Mouse (Mus musculus) kidney, adult 9 months (tissue): ENCODE measurements around the gene Lax1.
A peak's percentile ranks its signal among the peaks of the same experiment; 100 is the strongest.
"Not testable (repeated sequence)": the region's sequence is repeated elsewhere in the genome, so short reads cannot be mapped to it uniquely, and the experiment has no call there.

ENCODE experiments used
- DNase-seq: peaks from one replicate; pipeline ENCODE4 v3.0.0; 2022

Gene Lax1

DNA sequence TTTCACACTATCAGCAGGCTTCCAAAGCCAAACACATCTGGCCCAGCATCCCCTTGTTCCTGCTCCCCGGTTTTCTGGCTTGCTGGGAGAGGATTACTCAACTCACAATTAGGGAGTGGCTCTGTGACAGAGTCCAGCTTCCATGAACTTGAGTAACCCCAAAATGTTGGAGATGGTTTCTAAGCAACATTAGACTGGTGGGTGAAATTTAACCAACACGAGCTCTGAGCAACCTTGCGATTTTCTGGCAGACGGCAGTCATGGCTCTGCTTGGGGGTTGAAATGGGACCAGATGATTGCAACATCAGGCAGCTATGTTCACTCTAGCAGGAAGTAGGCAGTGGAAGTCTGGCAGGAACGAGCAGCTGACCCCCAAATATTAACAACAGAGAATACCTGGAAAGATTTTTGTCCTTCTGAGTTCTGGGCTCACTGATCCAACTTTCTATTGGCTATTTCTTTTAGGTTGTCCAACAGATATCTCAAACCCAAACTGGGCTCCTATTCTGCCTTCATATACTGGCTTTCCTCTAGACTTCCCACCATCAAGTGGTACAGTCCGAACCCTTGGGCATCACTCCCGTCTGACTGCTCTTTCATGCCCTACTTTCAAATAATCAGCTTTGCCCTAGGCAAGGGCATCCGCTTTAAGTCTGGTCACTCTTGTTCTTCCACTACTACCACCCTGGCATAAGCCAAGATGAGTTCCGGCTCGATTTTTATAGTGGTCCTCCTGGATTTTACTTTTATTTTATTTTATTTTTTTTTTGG, 4.0 kb downstream of the Lax1 start:
- DNase-seq = peak; percentile 92

DNA sequence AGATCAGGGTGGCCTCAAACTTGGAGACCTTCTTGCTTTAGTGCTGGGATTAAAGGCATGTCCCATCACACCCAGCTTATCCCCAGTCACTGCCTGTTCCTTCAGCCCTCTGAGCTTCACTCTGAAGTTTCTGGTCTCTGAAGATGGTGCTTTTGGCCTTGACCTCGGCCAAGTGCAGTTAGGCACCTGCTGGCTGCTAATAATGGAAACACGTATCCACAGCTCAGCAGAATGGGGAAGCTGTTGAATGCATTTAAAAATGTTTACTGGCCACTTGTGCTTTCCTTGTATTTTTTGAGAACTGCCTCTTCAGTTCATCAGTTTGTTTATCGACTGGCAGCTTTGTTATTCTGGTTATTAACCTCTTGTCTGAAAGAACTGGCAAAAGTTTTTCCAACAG, 18.1 kb downstream of the Lax1 start:
- DNase-seq = no peak

DNA sequence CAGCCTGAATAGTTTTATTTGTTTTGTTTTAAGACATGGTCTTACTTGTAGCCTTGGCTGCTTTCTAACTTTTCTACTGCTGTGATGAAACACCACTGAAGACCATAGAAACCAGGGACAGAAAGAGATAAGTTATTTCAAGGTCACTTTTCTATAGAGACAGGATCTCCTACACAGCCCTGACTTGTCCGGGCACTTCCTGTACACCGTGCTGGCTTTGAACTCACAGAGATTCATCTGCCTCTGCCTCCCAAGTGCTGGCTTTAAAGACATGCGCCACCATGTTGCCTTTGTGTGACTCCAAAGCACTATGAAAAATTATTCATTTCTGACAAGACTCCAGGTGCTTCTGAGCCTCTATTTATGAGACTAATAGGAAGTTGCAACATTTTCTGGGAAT, 18.6 kb downstream of the Lax1 start:
- no peak for DNase-seq

DNA sequence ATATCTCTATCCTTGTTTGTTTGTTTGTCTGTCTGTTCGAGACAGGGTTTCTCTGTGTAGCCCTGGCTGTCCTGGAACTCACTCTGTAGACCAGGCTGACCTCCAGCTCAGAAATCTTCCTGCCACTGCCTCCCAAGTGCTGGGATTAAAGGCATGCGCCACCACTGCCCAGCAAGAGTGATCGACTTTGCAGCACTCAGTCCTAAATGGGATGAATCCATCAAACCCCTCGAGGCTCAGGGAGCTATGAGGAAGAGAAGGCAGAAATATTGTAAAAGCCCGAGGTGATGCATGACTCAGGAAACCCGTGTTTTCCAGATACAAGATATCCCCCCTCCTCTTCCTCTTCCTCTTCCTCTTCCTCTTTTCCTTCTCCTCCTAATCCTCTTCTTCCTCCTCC, 19.1 kb downstream of the Lax1 start:
- DNase-seq = no peak

DNA sequence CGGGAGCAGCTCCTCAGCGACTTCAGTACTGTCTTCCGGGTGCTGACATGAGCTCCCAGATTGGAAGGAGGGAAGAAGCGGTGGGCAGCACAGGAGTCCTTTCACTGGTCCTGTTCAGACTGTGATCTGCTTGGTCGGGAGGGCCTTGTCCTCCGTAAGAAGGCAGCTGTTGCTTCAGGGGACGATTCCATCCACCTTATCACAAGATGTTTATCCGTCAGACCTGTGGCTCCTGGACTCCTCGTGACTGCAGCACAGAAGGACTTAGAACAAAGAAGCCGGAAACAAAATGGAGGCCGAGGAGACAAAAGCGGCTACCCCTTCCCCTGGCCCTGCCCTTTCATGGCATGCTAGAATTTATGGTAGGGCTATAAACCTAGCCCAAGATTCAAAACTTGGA, 19.7 kb downstream of the Lax1 start:
- no peak for DNase-seq

DNA sequence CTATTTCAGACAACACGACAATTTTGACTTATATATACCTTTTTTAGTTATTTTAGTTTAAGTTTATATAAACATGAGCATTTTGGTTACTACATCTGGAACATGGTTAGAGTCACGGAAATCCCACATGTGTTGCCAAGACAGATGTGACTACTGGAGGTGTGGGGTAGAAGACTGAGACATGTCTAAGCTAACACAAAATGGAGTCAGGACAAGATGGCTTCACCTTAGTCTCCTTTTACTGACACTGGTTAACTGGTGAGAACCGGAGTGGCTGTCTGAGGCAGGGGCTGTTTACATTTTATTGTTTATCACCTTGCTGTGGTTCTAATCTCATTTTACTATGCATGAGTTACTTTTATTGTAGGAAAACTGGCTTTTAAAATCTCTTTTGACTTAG, 21.3 kb downstream of the Lax1 start:
- no peak for DNase-seq

DNA sequence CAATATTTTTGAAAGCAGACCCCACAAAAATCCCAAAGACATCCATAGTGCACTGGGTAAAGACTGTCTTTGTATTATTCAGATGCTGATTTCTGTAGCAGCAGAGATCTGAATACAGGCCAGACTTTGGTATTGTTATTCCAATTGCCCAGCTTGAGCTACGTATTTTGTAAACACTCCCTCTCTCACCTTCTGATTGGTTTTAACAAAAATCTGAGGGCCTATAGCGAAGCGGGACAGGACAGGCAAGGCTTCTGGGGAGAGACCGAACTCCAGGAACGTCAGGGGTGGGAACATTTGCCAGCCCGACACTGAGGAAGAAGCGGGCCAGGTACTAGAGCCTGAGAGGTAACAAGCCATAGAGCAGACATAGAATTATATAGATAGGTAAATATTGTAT, 22.2 kb downstream of the Lax1 start:
- no peak for DNase-seq

DNA sequence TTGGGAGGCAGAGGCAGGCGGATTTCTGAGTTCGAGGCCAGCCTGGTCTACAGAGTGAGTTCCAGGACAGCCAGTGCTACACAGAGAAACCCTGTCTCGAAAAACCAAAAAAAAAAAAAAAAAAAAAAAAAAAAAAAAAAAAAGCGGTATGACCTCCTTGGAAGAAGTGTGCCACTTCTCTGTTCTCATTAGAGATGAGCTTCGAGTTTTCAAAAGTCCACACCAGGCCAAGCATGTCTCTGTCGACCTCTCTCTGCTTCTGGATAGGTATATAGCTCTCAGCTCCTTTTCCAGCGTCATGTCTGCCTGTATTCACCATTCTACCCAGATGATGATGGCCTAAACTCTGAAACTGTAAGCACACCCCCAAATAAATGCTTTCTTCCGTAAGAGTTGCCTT, 24.2 kb downstream of the Lax1 start:
- not testable (repeated sequence) for DNase-seq

DNA sequence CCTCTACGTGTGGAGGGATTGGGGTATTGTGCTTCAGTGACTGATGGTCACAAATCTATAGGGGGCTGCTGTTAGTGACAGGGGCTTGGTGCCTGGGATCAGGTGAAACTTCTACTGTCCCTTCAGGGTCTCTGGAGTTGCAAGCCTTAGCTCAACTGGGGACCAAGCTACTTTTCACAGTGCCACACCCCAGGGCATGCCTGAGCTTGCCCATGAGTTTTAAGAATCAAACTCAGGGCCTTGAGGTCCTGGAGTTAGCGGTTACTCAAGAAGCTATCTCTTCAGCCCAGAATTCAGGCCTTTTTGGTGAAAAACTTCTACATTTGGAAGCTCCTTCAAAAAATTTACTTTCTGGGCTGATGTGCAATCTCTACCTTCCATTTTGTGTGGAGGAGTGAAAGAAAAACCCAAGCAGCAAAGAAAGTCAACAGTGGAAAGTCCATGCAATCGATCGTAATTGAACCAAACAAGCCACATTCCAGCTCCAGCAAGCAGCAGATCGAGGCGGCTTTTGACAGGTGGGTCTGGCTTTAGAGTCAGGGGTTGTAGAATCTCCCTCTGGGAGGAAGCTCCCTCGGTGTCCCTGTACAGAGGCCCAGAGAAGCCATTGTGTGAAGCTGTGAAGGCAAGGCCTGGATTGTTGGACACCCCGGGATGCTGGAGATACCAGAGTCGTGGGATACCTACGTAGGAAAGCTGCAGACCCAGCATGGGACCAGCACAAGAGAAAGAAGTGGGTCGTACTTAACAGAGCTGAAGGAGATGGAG, 25.5 kb downstream of the Lax1 start:
- no peak for DNase-seq

DNA sequence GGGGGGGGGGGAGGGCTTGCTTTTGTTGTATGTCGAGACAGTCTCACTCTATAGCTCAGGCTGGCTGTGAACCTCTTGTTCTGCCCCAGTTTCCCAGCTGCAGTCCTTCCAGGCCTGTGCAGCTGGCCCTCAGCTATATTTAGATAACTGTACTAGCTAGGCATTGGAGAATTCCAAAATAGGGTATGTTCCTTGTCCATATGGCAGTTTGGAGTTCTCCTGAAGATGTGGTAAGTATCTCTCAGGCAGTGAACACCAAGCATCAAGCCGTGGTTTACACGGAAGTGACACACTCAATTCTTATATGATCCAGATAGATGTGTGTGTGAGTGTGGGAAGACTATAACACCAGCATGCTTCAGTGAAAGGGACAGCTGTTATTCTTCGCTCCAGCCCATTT, 26.5 kb downstream of the Lax1 start:
- DNase-seq = no peak

DNA sequence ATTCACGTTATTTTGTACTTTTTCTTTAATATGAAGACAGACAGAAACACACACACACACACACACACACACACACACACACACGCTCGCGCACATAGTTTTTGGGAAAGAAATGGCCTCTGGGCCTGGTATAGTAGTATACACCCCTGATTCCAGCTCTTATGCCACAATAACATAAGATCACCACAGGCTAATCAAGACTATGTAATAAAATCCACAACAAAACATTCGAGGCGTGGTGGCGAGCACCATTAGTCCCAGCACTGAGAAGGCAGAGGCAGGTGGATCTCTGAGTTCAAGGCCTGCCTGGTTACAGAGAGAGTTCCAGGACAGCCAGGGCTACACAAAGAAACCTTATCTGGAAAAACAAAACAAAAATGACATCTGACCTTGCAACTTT, 27.0 kb downstream of the Lax1 start:
- no peak for DNase-seq

DNA sequence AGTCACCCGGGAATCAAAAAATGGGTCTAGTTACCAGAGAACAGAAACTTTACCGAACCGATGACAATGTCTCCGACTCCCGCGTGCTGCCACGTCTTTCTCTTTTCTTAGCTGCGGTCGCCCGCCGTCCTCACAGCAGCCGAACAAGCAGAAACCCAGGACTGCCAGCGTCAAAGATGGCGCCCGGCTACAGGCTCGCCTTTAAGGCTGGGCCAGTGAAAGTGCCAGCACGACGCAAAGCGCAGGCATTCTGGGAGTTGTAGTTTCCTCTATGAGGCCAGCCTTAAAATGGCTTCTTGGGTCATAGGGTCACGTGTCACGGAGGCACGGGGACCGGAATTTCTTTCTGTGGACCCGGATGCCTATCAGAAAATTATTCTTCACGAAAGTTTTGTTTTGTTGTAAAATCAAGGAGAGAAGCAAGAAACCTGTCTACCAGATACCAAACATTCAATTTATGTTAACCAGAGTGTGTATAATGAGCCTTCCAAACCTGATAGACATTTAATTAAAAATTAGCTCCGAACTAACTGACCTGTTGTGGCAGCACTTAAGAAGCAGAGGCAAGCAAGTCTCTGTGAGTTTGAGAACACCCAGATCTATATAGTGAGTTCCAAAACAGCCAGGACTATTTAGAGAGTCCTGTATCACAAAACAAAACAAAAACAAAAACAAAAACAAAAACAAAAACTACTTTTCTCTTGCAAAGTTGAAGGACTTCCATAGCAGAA, 28.5 kb downstream of the Lax1 start, which contains the start of gene Gm38394:
Gene Gm38394, minus strand, starts transcription at position 116 of the 731 bp plus-strand sequence.
- peak; percentile 97 for DNase-seq

DNA sequence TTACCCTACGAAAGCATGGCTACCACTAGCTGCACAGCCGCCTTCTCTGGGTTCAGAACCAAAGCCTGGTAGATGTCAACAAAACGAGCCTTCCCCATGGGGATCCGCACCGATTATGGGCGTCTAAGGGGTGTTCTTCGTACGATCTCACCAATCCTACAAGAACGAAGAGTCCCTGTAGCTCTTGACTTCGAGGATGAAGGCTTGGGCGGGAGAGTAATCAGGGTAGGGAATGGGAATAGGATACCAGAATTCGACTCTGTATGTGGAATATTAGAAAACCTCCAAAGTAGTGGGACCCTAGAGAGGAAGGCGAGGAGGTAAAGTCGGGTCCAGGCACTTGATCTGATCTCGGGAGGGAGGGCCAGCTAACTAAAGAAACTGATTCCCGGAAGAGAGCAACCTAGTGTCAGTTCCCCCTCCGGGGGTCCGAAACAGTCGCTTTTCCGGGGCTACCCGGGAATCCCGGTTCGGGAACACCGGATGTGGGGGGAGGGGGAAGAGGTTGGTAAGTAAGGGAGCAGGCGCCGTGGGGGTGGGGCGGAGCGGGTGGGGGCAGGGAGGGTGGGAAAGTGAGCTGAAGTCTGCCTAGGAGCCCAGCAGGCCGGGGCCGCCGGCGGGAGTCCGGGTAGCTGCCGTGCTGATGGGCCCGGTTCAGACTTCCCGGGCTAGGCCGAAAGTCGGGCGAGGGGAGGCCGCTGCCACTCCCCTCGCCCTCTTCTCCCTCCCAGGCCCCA, 29.3 kb downstream of the Lax1 start, which contains the start of gene Zbed6:
Gene Zbed6, minus strand, starts transcription at position 420 of the 737 bp plus-strand sequence.
- DNase-seq = peak; percentile 77

DNA sequence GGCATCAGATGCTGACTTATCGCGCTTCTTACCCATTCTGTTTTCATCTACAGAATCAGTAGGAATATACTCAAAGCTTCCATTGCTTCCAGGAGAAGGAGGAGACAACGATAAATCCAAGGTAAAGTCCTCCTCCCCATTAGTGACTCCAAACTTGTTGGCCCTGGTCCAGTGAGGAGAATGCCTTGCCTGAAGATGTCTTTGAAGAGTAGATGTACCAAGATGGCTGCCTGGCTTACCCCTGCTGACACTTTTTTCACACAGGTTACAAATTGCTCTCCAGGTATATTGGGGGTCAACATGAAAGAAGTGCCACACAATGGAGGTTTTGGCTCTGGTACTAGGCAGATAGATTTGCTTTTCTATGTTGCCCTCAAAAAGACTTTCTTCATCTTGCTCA, 31.0 kb downstream of the Lax1 start:
- DNase-seq = no peak

DNA sequence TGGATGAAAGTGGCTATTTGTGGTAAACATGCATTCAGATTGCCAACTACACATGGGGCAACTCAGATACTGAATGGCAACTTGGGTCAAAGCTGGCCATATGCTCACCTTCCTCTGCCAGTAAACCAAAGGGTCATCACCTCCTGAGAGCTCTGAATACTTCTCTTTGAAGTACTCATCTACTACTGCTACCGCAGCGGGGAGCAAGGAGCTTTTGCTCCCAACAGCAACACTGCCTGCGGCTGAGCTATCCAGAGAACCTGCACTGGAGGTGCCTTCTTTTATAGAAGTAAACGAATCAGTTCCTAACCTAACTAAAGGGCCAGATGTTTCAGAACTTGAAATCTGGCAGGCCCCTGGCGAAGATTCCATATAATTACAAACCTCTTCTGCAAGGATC, 33.1 kb downstream of the Lax1 start:
- DNase-seq = no peak

DNA sequence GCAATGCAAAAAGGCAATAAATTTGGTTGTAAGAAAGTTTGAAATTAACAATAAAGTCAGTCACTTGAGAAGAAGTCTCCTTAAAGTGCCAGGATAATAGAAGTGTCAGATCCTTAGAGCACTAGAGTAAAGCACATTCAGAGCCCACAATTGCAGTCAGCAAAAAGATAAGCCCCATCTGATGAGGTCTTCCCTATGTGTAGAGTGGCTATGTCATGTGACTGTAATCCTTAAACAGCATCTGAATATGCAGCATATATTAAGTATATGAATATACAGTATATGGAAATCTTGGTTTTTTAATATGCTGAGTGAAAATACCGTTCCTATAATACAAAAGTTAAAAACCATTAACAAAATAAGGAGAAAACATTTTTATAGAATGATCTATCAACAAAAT, 36.9 kb downstream of the Lax1 start:
- DNase-seq = no peak

DNA sequence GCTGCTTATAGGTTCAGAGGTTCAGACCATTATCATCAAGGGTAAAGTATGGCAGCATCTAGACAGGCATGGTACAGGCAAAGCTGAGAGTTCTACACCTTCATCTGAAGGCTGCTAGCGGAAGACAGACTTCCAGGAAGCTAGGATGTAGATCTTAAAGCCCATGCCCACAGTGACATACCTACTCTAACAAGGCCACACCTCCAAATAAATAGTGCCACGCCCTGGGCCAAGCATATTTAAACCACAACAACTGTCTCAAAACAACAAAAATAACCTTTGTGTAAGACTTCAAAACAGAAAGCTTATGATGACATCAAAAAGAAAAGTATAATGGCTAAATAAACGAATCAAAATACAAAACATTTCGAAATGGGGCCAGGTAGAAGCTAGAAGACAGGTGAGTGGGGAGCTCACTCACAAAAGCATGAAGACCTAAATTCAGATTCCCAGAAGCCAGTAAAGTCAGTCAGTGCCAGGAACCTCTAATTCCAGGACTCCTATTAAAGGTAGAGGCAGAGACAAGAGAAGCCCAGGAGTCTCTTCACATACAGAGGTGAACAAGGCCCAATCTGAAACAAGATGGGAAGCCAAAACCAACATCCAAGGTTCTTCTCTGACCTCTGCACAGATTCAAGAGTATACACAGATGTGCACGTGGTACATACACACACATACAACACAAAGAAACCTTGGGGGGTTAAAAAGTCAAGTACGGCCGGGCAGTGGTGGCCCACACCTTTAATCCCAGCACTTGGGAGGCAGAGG, 39.4 kb downstream of the Lax1 start:
- DNase-seq = no peak

DNA sequence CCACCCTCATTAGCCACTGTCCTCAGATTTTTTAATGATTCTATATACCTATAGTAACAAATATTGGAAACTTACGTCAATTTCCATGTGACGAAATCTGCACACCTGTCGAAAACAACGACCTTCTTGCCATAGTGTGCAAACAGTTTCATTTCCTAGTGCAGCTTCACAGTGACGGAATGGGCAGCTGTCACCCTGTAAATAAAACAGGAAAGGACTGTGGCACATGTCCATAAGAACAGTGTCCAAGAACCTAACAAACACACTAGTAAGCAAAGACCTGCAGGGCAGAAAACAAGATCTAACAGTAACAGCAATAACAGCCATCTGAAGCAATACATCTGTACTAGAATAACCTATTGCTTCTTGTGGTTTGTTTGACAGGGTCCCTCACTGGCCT, 44.3 kb downstream of the Lax1 start:
- no peak for DNase-seq

DNA sequence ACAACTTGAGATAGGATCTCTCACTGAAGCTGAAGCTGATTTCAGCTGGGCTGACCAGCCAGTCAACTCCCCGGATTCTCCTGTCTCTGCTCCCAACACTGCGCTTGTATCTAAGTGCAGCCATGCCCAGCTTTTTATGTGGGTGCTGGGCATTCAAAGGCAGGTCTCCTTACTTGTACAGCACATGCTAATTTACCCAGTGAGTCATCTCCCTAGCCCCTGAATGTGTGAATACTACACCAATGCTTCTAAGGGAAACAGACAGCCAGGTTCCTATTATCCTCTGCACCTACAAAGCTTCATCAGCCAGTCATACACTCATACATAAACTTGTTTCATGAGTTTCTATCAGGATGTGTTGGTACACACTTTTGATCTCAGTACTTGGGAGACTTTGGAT, 48.7 kb downstream of the Lax1 start:
- no peak for DNase-seq

DNA sequence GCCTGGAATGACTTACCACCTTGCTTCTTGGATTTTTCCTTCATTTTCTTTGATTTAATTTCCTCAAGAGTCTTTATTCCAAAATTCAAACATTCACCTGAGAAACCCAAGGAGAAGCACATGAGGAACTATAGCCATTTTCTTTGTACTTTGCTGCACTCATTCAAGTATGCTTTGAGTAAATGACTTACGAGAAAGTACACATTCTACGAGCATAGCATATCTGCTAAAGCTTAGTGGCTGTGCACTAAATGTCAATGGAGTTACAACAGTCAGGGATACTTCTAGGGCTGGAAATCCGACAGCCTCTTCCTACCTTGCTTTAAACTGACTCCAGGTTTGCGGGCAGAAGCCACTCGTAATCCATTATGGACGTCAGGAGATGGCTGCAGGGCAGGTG, 51.4 kb downstream of the Lax1 start:
- DNase-seq = no peak

DNA sequence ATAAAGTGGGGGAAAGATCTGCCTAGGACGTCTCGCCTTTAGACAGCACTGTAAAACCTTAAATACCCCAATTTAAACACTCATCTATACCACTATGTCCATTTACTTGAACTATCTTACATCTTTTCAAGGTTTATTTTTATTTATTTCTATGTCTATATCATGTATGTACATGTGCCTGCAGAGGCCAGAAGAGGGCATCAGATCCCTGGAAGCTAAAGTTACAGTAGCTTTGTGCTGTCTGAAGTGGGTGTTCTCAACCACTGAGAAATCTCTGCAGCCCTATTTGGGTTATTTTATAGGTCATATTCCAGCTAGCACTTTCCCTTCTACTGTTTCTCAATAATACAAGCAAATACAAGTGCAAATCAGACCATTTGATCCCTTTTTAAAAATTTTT, 57.7 kb downstream of the Lax1 start:
- no peak for DNase-seq
